Mouse (Mus musculus) bone marrow macrophage, adult 2 months (primary cell): ENCODE results near the gene Map7d3. TPM values are rescaled to one million over a fixed set of nuclear protein-coding genes. Genes with fewer than 3 reads are reported as not detected.

Source experiments
- H3K27ac ChIP-seq: 2 replicates; pipeline ENCODE4 v1.5.1; 2012; ENCODE audit warnings: low read depth, low read length; ENCODE audit not compliant: insufficient read depth
- H3K4me1 ChIP-seq: 2 replicates; pipeline ENCODE4 v1.6.1; 2012; ENCODE audit warnings: low read length; ENCODE audit not compliant: control insufficient read depth, insufficient read depth
- H3K4me3 ChIP-seq: 2 replicates; pipeline ENCODE4 v1.5.1; 2012; ENCODE audit warnings: mild to moderate bottlenecking, low read length, moderate library complexity; ENCODE audit not compliant: insufficient read depth
- CTCF ChIP-seq: IDR thresholded peaks from 2 replicates; pipeline ENCODE4 v1.5.1; 2012; ENCODE audit warnings: low read depth, mild to moderate bottlenecking, low read length, moderate library complexity
- POLR2A ChIP-seq: IDR thresholded peaks from 2 replicates; pipeline ENCODE4 v1.6.1; 2012; ENCODE audit warnings: mild to moderate bottlenecking, low read depth, low read length, borderline replicate concordance
- polyA plus RNA-seq: library from polyadenylated mRNA; stranded (reverse); fragments of >200 nt; gene quantifications from 2 replicates; pipeline ENCODE4 v1.2.4, GENCODE M21; 2012; ENCODE audit not compliant: missing spikeins, insufficient read depth, insufficient read length

The Map7d3 gene
- 1.0 TPM in 2 replicates for polyA plus RNA-seq

DNA sequence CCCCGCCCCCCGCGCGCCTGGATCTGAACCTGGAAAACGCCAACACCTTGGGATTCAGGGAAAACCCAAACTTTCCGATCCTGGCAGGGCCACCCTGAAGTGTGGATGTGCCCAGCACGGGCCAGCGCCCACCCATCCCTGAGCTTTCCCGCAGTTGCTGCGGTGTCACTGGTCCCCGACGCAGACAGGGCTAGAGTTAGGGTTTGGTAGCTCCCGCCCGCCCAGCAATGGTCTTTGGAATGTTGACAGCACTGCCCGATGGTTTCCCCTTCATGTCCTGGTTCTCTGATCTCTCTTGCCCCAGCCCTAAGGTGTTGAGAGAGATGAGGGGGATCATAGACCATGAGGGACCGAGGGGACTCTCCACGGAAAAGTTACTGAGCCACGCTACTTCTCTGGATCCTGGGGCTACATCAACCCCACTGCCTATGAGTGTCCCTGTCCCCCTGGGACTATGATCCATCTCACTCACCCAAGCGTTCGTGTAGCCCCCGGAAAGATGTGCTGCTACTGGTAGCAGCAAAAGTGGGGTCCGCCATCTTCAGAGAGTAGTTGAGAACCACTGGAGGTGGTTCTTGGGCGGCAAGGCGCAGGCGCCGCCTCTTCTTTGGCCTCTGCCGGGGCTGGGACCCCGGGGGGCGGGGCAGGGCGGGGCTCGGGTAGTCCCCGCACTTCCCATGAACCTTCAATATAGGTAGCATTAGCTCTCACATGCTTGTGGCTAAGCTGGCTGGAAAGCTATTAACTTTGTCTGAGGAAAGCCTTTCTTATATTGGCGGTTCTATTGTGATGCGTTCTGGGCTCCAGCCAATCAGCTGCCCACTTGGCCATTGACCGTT, at the start of gene Map7d3:
TSS of gene Map7d3 (minus strand) at position 562 of the 839 bp plus-strand sequence.
- TF ChIP-seq POLR2A, result no peak
- TF ChIP-seq CTCF, result no peak
- no peak within 1 kb of the TSS for H3K27ac ChIP-seq
- peak within 1 kb of the TSS; percentile 35 for H3K4me3 ChIP-seq
- H3K4me1 ChIP-seq, result no peaks in the 10 kb centered on the region

DNA sequence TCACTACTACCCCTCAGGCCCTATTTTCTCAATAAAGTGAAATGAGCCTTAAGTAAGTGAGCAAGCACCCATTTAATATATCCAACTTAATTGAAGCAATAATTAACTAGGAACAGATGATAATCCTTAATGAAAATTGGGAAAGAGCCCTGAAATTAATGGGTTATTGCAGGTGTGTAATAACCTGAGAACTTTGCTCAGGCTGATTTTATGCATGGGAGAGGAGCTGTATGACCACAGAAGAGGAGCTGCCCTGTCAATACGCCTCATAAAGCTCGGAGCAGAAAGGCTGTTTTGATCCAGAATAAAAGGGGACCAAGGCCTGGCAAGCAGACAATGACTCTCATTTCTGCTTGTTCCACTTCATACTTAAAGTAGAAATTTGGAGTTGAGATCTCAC, 47.7 kb upstream of the Map7d3 start, which contains the start of gene Adgrg4:
TSS of gene Adgrg4 (plus strand) at position 301 of the 400 bp plus-strand sequence.
- Histone ChIP-seq H3K4me1 (no peaks in the 10 kb centered on the region), H3K27ac (no peak within 1 kb of the TSS), H3K4me3 (no peak within 1 kb of the TSS)
- TF ChIP-seq CTCF (no peak), POLR2A (no peak)

DNA sequence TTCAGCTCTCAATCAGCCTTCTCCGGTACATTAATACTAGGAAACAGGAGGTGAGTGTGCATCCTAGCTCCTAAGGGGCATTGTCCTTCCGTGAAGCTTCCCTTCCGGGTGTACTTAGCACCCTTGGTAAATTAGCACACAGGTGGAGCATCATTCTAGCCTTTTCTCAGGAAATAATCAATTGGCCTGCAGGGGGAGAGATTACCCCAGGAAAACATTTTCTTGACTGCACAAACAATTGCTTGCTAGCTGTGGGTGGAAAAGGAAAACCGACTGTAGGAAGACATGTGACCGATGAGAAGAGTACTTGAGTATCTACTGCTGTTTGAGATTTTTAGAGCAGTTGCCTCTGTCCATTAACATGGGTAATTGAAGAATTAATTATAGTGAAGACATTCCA, 19.1 kb upstream of the Map7d3 start:
- no peak for TF ChIP-seq CTCF
- TF ChIP-seq POLR2A, result no peak
- no peak overlapping the region for H3K27ac ChIP-seq
- H3K4me3 ChIP-seq, result no peak overlapping the region
- H3K4me1 ChIP-seq, result no peaks in the 10 kb centered on the region

DNA sequence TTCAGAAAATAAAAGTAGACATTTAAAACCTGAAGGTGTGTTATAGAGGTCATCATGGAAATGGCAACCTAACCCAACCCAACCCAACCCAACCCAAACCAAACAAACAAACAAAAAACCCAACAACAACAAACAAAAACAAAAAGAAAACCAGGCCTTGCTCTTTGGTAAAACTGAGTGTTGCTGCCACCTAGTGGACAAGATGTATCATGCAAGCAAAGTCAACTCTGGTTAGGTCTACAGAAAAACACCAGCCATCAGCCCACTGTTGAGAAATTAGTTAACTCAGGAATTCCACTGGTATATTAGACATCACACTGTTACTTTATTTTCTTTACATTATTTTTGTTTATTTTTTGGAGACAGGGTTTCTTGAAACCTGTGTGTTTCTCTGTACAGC, 17.2 kb upstream of the Map7d3 start:
- TF ChIP-seq CTCF (no peak), POLR2A (no peak)
- no peak overlapping the region for H3K4me3 ChIP-seq
- H3K27ac ChIP-seq, result no peak overlapping the region
- no peaks in the 10 kb centered on the region; the same call in 1 of the 2 replicates for H3K4me1 ChIP-seq

DNA sequence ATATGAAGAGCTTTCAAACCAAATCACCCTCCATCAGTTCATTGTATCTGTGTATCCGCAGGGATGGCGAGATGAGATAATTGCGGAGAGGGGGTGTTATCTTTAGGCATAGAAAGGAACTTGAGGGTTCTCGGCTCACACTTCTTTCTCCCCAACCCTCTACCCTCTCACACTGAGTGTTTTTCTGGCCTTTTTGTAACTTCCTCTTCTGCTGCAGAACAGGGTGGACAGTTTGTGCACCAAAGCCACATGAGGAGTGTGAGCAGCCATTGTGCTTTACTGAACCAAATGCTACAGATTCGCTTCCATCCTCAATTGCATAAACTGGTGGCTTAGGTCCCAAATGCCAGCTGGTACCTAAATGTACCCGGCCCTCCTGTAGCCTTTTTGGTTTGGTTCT, 13.7 kb upstream of the Map7d3 start:
- H3K27ac ChIP-seq, result no peak overlapping the region
- H3K4me1 ChIP-seq, result no peaks in the 10 kb centered on the region; the same call in 1 of the 2 replicates
- H3K4me3 ChIP-seq, result no peak overlapping the region
- TF ChIP-seq CTCF (no peak), POLR2A (no peak)

DNA sequence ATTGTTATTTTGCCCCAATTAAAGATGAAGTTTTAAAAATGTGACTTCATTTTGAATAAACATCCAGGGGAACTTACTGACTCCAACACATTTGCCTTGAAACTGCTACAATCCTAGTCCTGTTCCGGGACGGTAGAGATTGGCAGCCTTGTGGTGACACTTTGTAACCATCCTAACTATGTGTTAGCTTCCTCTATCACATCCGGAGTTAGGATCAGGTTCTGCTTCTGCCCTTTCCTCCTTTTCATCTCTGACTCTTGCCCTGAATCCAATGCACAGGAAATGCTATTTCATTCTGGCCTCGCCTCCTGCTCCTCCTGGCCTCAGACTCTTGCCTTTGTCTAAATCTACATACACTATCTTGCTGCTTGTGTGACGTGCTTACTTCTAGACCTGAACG, 5.4 kb upstream of the Map7d3 start:
- H3K27ac ChIP-seq, result no peak overlapping the region
- no peak for TF ChIP-seq POLR2A
- TF ChIP-seq CTCF, result no peak
- no peaks in the 10 kb centered on the region for H3K4me1 ChIP-seq
- H3K4me3 ChIP-seq, result no peak overlapping the region

DNA sequence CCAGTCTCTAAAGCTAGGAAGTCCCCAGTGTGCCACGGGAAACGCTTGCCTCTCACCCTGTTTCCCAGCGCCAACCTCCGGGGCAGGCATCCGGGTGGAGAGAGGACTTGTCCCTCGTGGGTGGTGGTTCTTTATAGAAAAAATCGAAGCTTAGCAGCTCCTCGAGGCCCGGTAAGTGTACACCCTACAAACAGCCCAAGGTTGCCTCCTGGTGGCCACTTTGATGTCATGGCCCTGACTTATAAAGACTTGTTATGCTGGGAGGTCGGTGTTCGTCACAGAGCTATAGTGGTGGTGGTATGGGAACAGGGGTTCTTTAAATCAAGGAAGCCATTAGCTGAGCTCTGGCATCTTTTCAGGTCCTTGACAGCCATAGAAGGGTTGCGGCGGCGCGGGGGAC, 30.9 kb downstream of the Map7d3 start:
- TF ChIP-seq CTCF (no peak), POLR2A (no peak)

GRCm38 (mm10) chrX:56790591-56790990, 31.5 kb downstream of the Map7d3 start:
- no peak overlapping the region for H3K27ac ChIP-seq
- TF ChIP-seq CTCF, result no peak
- no peak for TF ChIP-seq POLR2A
- no peaks in the 10 kb centered on the region for H3K4me1 ChIP-seq
- no peak overlapping the region for H3K4me3 ChIP-seq

More for the DNA sequence above, 30.9 kb downstream of the Map7d3 start:
- no peaks in the 10 kb centered on the region for H3K4me1 ChIP-seq
- no peak overlapping the region for H3K4me3 ChIP-seq
- no peak overlapping the region for H3K27ac ChIP-seq

GRCm38 (mm10) chrX:56787486-56787885, 34.6 kb downstream of the Map7d3 start:
- H3K27ac ChIP-seq, result no peak overlapping the region
- H3K4me1 ChIP-seq, result no peaks in the 10 kb centered on the region
- TF ChIP-seq POLR2A (no peak), CTCF (no peak)
- H3K4me3 ChIP-seq, result no peak overlapping the region
